Mouse (Mus musculus): ENCODE results near the gene Golm1. TPM values are rescaled to one million over a fixed set of nuclear protein-coding genes. Genes with fewer than 3 reads are reported as not detected.
A peak's percentile ranks its signal among the peaks of the same experiment; 100 is the strongest.
"Not testable (repeated sequence)": the region's sequence is repeated elsewhere in the genome, so short reads cannot be mapped to it uniquely, and the experiment has no call there.

The Golm1 gene
- polyA plus RNA-seq (2017; shearing (Covaris generic)): 10 to 100 TPM; 38.6 to 45.1 TPM

DNA sequence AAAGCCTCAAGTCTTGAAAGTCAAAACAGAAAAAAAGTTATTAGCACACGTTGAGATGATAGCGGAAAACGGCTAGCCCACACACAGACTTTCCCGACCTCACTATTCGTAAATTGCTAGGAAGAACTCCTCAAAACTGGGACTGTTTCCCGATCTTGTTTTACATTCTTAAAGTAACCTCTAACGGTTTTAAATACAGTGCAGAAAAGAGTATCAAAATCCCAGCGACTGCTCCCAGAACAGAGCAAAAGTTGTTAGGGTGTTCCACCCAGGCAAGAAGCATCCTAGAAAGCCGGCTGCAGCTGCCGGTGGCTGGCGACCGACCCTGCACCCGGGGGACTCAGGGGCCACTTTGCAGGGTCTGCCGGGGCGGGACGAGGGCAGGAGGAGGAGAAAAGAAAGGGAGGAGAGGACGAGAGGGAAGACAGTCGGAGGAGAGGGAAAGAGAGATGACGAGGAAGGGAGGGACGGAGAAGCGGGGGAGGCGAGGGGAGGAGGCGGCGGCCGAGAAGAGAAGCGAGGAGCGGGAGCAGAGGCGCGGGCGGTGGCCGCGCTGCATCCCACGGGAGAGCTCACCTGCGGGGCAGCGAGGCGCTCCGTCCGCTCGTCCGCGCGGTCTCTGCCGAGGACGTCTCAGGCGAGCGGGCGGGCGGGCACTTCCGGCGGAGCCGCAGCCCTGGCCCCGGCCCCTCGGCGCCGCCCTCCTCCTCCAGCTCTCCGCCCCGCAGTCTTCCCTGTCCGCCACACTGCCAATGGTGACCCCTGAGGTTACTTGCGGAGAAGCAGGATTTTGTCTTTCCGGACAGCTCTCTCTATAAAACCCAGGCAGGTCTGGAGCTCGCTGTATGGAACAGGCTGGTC is at the start of gene Golm1:
Gene Golm1 (minus strand): TSS at position 661 of the 861 bp plus-strand sequence.
- ATAC-seq: peak; percentile 48

DNA sequence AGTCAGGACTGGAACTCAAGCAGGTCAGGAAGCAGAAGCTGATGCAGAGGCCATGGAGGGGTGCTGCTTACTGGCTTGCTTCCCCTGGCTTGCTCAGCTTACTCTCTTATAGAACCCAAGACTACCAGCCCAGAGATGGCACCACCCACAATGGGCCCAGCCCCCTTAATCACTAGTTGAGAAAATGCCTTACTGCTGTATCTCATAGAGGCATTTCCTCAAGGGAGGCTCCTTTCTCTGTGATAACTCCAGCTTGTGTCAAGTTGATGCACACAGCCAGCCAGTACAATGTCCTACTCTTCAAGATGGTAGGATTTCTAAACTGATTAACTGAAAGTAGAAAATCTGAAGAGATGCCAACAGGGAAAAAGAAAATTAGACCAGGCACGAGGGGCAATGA is 46.5 kb upstream of the Golm1 start:
- ATAC-seq: not testable (repeated sequence)

DNA sequence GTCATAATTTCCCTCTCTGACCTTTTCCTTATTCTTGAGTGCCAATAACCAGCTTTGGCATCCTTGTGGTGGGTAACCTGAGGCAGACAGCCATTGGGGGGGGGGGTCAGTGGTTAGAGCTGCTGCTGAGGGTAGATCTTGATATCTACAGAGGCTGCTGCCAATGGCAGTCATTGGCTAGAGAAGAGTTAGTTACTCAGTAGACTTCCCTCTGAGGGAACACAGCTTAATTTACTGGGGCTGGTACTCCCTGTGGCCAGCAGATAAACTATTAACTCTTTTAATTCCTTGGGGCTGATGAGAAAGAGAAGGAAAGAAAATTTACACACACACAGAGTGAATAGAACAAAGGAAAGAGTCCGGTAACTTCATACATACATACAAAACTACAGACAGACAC is 43.9 kb upstream of the Golm1 start:
- no peak for ATAC-seq

GRCm38 (mm10) chr13:59718857-59719440 is 43.3 kb upstream of the Golm1 start:
- peak; percentile 39 for ATAC-seq

GRCm38 (mm10) chr13:59713710-59714109 is 38.1 kb upstream of the Golm1 start:
- peak; percentile 99 for ATAC-seq

GRCm38 (mm10) chr13:59711984-59712383 is 36.4 kb upstream of the Golm1 start, which contains the start of gene Spata31d1b:
Spata31d1b (plus strand) TSS chr13:59712284.
- not testable (repeated sequence) for ATAC-seq

- ATAC-seq: no peak
Observed at GRCm38 (mm10) chr13:59710230-59710629, 34.6 kb upstream of the Golm1 start, which contains the start of gene Spata31d1a. Spata31d1a (minus strand) TSS chr13:59710330.

DNA sequence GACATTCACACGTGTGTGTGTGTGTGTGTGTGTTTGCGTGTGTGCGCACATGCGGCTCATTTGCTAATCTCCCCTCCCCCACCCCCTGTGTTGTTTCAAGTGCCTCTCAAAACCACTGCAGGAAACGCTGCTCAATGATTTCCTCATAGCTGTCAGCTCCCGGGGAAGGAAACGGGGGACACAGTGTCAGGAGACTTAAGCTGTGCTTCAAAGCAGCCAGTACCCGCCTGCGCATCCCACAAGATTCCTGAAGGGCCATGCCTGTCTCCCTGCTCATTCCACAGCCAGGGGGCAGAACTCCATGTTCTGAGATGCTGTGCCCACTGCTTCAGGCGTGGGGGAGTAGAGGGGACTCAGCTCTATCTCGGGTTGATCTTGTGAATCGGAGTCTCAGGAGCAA is 29.0 kb upstream of the Golm1 start:
- ATAC-seq: peak; percentile 91

DNA sequence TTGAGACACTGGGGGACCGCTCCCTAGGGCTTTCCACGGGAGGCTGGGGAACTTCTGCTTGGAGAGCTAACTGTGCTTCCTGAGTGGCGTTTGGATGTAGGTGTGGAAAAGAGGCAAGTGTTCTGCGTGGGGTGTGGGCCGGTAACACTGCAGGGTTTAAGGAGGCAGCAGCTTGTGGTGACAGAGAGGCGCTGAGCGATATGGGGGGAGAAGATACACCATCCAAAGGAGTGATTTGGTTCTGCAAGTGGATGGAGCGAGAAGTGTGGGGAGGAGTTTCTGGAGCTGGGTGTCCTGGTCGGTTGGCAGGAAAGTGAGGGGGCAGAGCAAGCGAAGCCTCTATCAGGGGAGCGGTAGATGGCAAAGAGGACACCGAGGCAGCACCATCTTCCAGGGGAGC is 27.9 kb upstream of the Golm1 start:
- ATAC-seq: no peak

GRCm38 (mm10) chr13:59700137-59700536 is 24.5 kb upstream of the Golm1 start:
- ATAC-seq: not testable (repeated sequence)

DNA sequence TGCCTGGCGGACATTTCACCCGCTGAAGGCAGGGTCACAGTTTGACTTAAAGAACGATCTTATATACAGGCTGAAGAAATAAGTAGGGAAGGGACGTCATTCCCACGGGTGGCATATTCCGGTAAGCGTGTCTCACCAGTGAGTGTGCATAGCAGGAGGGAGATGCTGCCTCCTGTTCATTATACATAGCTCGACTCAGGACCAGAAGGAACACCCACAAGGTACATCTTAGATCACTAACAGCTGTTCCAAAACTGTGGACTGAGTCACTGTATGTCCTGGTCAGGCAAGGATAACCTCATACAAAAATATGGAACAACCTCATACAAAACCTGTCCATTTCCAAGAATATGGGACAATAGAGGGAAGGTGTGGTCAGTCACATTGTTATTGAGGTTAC is 23.5 kb upstream of the Golm1 start:
- ATAC-seq: no peak

DNA sequence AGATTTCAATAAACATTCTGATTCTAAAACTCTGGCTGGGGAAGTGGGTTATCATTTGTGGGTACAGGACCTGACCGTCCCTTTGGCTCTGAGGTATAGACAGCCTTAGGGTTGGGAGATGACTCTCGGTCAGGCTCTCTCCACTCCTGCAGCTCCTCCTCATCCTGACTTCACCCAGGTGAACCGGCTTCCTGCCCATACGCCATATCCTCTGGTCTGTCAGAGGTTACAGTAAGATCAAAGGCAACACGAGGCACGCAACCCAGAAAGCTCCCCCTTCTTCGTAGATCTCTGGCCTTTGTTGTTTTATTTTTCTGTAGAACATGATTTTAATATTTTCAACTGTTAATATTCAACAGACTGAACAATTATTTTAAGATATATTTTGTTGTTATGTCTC is 20.2 kb upstream of the Golm1 start:
- peak; percentile 92 for ATAC-seq

- ATAC-seq: no peak
Observed at GRCm38 (mm10) chr13:59694008-59694407, 18.4 kb upstream of the Golm1 start, which contains the start of gene 4921517D22Rik. 4921517D22Rik (minus strand) TSS chr13:59694108.

DNA sequence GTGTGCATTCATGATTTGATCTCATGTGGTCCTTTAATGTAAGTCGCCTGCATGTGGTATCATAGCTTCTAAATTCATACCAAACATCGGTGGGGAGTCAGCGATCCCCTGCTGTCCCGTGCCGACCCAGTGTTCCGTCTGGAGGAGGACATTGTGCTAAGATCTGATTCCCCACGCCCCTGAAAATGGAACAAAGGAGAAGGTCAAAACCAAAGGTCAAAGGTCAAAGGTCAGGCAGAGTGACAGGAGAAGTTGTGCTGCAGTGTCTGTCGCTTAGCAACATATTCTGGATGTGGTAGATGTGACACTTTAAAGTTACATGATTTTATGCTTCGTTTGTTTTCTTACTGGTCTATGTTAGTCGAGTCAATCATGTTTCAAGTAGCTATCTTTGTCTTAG is 15.9 kb upstream of the Golm1 start:
- no peak for ATAC-seq

DNA sequence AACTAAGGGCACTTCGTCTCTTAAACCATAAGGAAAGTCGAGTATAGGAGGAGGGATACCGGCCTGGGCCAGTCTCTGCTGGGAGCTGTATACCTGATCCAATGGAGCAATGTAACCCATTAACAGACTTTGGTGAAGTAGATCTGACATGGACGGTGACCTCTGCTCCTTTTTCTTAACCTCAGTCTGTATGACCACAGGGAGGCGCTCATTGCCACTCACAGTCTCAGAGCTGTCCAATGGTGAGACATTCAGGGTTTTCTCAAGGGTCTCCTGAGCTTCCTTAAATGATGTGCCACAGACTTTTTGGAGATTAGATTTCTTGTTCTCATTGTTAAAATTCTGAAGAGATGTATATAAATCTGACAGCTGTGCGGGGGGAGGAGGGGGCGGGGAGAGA is 15.0 kb upstream of the Golm1 start:
- no peak for ATAC-seq

DNA sequence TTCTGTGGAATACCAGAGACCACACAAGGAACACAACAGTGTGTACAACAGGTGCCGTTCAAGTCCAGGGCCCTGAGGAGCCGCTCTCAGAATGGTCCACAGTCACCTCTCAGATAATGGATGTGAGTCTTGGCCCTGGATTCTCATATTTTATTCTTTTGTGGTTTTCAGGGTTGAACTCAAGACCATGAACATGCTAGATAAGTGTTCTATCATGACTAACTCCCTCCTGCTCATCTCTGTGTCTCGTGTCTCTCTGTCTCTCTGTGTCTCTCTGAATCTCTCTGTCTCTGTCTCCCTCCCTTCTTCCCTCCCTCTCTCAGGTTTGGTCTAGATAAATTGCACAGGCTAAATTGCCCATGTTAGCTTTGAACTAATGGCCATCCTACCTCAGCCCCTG is 14.2 kb upstream of the Golm1 start:
- no peak for ATAC-seq

GRCm38 (mm10) chr13:59689313-59689712 is 13.7 kb upstream of the Golm1 start:
- no peak for ATAC-seq

DNA sequence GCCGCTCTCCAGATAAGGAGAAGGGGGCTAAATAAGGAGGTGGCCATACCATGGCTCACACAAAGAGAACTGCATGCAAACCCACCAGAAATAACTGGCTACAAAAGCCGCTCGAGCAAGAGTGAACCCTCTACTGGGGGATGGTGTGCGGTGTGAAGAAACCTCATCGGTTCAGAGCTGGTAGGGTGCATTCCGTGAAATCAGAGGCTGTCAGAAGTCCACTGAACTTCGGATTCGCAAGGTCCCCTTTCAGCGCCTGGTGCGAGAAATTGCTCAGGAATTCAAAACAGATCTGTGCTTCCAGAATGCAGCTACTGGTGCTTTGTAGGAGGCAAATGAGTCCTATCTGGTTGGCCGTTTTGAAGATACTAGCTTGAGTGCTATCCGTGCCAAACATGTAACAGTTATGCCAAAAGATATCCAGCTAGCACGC is 12.7 kb upstream of the Golm1 start:
- no peak for ATAC-seq

- no peak for ATAC-seq
Observed at GRCm38 (mm10) chr13:59685236-59685635, 9.6 kb upstream of the Golm1 start.

DNA sequence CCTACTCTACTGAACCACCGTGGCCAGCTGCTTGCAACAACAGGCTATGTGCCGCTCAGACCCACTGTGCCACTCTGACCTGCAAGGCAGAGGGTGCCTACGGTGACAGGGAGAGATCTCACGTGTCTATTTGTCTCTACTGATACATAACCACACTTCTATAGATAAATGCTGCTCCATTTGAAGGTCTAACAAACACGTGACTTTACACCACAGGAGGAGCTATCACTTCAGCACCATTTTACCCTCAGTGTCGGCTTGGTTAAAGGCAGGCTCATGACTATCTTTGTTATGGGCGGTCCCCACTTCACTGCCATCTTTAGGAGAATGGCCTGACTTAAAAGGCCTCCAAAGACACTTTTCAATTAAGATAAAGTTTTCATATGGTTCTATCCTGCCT is 7.0 kb upstream of the Golm1 start:
- no peak for ATAC-seq

GRCm38 (mm10) chr13:59679908-59680307 is 4.3 kb upstream of the Golm1 start:
- no peak for ATAC-seq

DNA sequence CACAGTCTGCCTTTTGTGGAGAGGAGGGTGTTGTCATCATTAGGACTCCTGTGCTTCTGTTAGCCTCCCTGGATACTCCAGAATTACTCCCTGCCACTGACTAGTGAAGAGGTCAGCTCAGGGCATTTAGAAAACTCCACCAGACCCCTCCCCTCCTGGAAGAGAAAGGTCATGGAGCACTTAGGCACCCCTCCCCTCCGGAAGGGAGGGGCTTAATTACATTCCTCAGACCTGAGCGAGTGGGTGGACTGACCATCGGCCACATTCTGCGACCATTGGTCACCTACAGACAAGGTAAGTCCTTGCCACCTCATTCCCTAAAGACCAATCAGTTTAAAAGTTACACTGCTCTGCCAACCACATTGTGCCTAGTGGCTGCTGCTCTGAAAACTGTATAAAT is 3.7 kb upstream of the Golm1 start:
- no peak for ATAC-seq

- ATAC-seq: no peak
Observed at GRCm38 (mm10) chr13:59676316-59677229, 962 bp upstream of the Golm1 start.

Data from CD4-positive, CD25-positive, alpha-beta regulatory T cell, adult 4 months (primary cell).